Mouse (Mus musculus): ENCODE results near the gene Fgb. TPM values are rescaled to one million over a fixed set of nuclear protein-coding genes. Genes with fewer than 3 reads are reported as not detected.

Gene Fgb
- total RNA-seq, 1 experiment from 2014 or later: 242 TPM

Other genes starting within 250 kb of the Fgb start
- 1.1 and 1.7 TPM in 2 replicates for gene Rbm46, start 173.4 kb downstream of the Fgb start, total RNA-seq (2021)
- 0.53 and 1.3 TPM in 2 replicates for gene Lrat, start 145.9 kb downstream of the Fgb start, total RNA-seq (2021)
- 22.3 and 435 TPM in 2 replicates for gene Fgg, start 42.1 kb downstream of the Fgb start, total RNA-seq (2021)
- 24.5 and 518 TPM in 2 replicates for gene Fga, start 23.8 kb downstream of the Fgb start, total RNA-seq (2021)
- 49.8 and 50.8 TPM in 2 replicates for gene Plrg1, start 5.7 kb upstream of the Fgb start, total RNA-seq (2021)
- 1.3 and 1.5 TPM in 2 replicates for gene Dchs2, start 78.1 kb upstream of the Fgb start, total RNA-seq (2021)